19 mouse cellular contexts compared by ENCODE assay signal in the genomic region with DNA sequence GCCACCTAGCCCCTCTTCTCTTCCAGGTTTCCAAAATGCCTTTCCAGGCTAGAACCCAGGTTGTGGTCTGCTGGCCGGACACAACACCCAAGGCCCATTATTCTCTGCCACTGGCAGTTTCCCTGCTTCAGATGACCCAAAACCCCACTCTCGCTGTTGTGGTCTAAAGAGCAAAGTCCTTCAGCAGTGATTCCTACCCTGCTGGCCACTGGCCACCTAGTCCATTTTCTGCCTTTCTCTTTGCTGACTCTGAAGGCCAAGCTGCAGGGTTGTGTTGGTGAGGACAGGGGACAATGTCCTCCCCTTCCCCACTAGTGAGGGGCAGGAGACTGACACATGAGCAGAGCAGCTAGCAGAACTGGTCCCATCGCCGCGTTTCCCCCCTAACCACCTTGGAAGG. TPM values are rescaled to one million over a fixed set of nuclear protein-coding genes. Genes with fewer than 3 reads are reported as not detected.
A peak's percentile ranks its signal among the peaks of the same experiment; 100 is the strongest.
DNase-seq lines count a peak whose midpoint lies in the region; ATAC-seq and TF ChIP-seq lines count a peak whose summit lies in the region.
"Had no signal": no experiment of that assay in that cellular context is flagged by ENCODE, and none has a peak within 500 bp of the region (broad histone marks: within the 10 kb centered on the region; RNA-seq: fewer than 3 reads in every experiment).

No protein-coding gene starts in this region.

- DNase-seq in limb, embryonic 10.5 days (ENCODE audit: low spot score), result no peak
- DNase-seq in kidney, adult 2 months, result peak; percentile 89
- peak; percentile 81 to 83 for DNase-seq in kidney, postnatal 36 days
- DNase-seq in right cerebral cortex, adult 2 months (ENCODE audit: low spot score in 2 of 2), result no peak
- no peak for DNase-seq in MN1 (ENCODE audit: low spot score)
- DNase-seq in ovary, postnatal 36 days (ENCODE audit: low spot score), result no peak
- DNase-seq: adrenal gland, adult 8-10 months; B cell, adult 2 months; cerebellum, postnatal 10 days; gastrocnemius, adult 2 months; heart, postnatal 14 days; layer of hippocampus, adult 9-11 months; lung, adult 2 months; right cerebral cortex, postnatal 25 days had no signal

- H3K36me3 ChIP-seq in limb, embryonic 15.5 days, result no peaks in the 10 kb centered on the region
- H3K36me3 ChIP-seq in limb, embryonic 10.5 days, result no peaks in the 10 kb centered on the region
- no peaks in the 10 kb centered on the region for H3K36me3 ChIP-seq in embryonic facial prominence, embryonic 12.5 days
- no peaks in the 10 kb centered on the region for H3K36me3 ChIP-seq in kidney, adult 2 months (ENCODE audit: control insufficient read depth, insufficient read depth, low read length)

- no peak for ATAC-seq in limb, embryonic 15.5 days (ENCODE audit: insufficient number of reproducible peaks, low FRiP score, low TSS enrichment, low read depth)
- no peak for ATAC-seq in embryonic facial prominence, embryonic 12.5 days (ENCODE audit: insufficient number of reproducible peaks, insufficient read depth, low FRiP score, low TSS enrichment)
- ATAC-seq: forebrain, embryonic 14.5 days; hindbrain, postnatal 0 days had no signal

- H3K4me3 ChIP-seq in limb, embryonic 15.5 days, result no peak overlapping the region
- no peak overlapping the region for H3K4me3 ChIP-seq in limb, embryonic 10.5 days
- no peak overlapping the region for H3K4me3 ChIP-seq in embryonic facial prominence, embryonic 12.5 days
- no peak overlapping the region for H3K4me3 ChIP-seq in kidney, adult 2 months (ENCODE audit: insufficient read depth, low read depth, low read length)
- H3K4me3 ChIP-seq: gastrocnemius, adult 2 months had no signal

- TF ChIP-seq POLR2A in kidney, adult 2 months (IDR thresholded peaks at IDR 0.05; ENCODE audit: low read depth, low read length), result no peak

- no peaks in the 10 kb centered on the region for H3K9me3 ChIP-seq in limb, embryonic 15.5 days
- no peaks in the 10 kb centered on the region for H3K9me3 ChIP-seq in limb, embryonic 10.5 days (replicated peaks)
- no peaks in the 10 kb centered on the region for H3K9me3 ChIP-seq in embryonic facial prominence, embryonic 12.5 days

- H3K27me3 ChIP-seq in limb, embryonic 15.5 days, result no peaks in the 10 kb centered on the region
- no peaks in the 10 kb centered on the region for H3K27me3 ChIP-seq in limb, embryonic 10.5 days (ENCODE audit: low read depth, poor library complexity, severe bottlenecking)
- no peaks in the 10 kb centered on the region for H3K27me3 ChIP-seq in embryonic facial prominence, embryonic 12.5 days
- H3K27me3 ChIP-seq in kidney, adult 2 months (replicated peaks; ENCODE audit: control insufficient read depth, insufficient read depth, low read length), result no peaks in the 10 kb centered on the region

- 64% methylated on average over 5 of the region's 5 CpGs for WGBS in limb, embryonic 15.5 days
- 77% methylated on average over 5 of the region's 5 CpGs for WGBS in limb, embryonic 10.5 days
- WGBS in embryonic facial prominence, embryonic 12.5 days, result 75% methylated on average over 5 of the region's 5 CpGs
- 42% methylated on average over 5 of the region's 5 CpGs for WGBS in kidney, adult 2 months

- no peak overlapping the region for H3K9ac ChIP-seq in limb, embryonic 15.5 days
- no peak overlapping the region for H3K9ac ChIP-seq in embryonic facial prominence, embryonic 12.5 days

- TF ChIP-seq CTCF in kidney, adult 2 months (conservative IDR thresholded peaks at IDR 0.05; ENCODE audit: insufficient read depth, insufficient read length, low read depth, low read length), result no peak

- H3K4me2 ChIP-seq in limb, embryonic 15.5 days, result no peak overlapping the region
- H3K4me2 ChIP-seq in embryonic facial prominence, embryonic 12.5 days (replicated peaks), result no peak overlapping the region

- peak overlapping the region; percentile 76 for H3K27ac ChIP-seq in limb, embryonic 15.5 days
- H3K27ac ChIP-seq in limb, embryonic 10.5 days, result no peak overlapping the region
- 0 out of 2 replicates have a peak overlapping the region, but pooled peaks have one; percentile 1 for H3K27ac ChIP-seq in embryonic facial prominence, embryonic 12.5 days
- H3K27ac ChIP-seq in kidney, adult 2 months (ENCODE audit: insufficient read depth, low read depth, low read length), result peak overlapping the region; percentile 46
- H3K27ac ChIP-seq: gastrocnemius, adult 2 months; hindbrain, postnatal 0 days had no signal

- H3K4me1 ChIP-seq in limb, embryonic 15.5 days, result no peaks in the 10 kb centered on the region; the same call in 1 of the 2 replicates
- H3K4me1 ChIP-seq in limb, embryonic 10.5 days, result peaks cover 7% of the 10 kb centered on the region; the same call in 1 of the 2 replicates
- H3K4me1 ChIP-seq in embryonic facial prominence, embryonic 12.5 days, result no peaks in the 10 kb centered on the region
- H3K4me1 ChIP-seq in kidney, adult 2 months (ENCODE audit: control insufficient read depth, insufficient read depth, low read length), result peaks cover 17% of the 10 kb centered on the region; the same call in 1 of the 2 replicates

RNA-seq across cellular contexts. Expression of gene Ceacam2, which starts 35.4 kb away (rescaled TPM):
- not detected in 2 replicates for polyA plus RNA-seq in limb, embryonic 15.5 days (2015; fragmentation: Nextera tagmentation; extraction: Ambion mirVana)
- 0.08 TPM in 1 of 2 replicates, not detected in the other for polyA plus RNA-seq in limb, embryonic 10.5 days (2016; fragmentation: Nextera tagmentation; extraction: Ambion mirVana)
- 0.06 TPM in 1 of 2 replicates, not detected in the other for polyA plus RNA-seq in embryonic facial prominence, embryonic 12.5 days (2016; fragmentation: Nextera tagmentation; extraction: Ambion mirVana)
- 36.3 and 41.2 TPM in 2 replicates for polyA plus RNA-seq in kidney, adult 2 months (2012; rRNA removed)
- polyA plus RNA-seq: embryonic facial prominence, embryonic 11.5 days; forebrain, embryonic 14.5 days; hindbrain, postnatal 0 days had no signal

RNA-seq across cellular contexts. Expression of gene Erich4, which starts 40.6 kb away (rescaled TPM):
- not detected in 2 replicates for polyA plus RNA-seq in limb, embryonic 15.5 days (2015; fragmentation: Nextera tagmentation; extraction: Ambion mirVana)
- polyA plus RNA-seq in limb, embryonic 10.5 days (2016; fragmentation: Nextera tagmentation; extraction: Ambion mirVana), result not detected in 2 replicates
- polyA plus RNA-seq in embryonic facial prominence, embryonic 12.5 days (2016; fragmentation: Nextera tagmentation; extraction: Ambion mirVana), result not detected in 2 replicates
- 31.4 and 49.7 TPM in 2 replicates for polyA plus RNA-seq in kidney, adult 2 months (2012; rRNA removed)
- polyA plus RNA-seq: embryonic facial prominence, embryonic 11.5 days; forebrain, embryonic 14.5 days; hindbrain, postnatal 0 days; lung, adult 2 months had no signal

RNA-seq across cellular contexts. Expression of gene Dmac2, which starts 44.1 kb away (rescaled TPM):
- 29.1 and 30.6 TPM in 2 replicates for polyA plus RNA-seq in limb, embryonic 15.5 days (2015; fragmentation: Nextera tagmentation; extraction: Ambion mirVana)
- 34.1 and 35.2 TPM in 2 replicates for polyA plus RNA-seq in limb, embryonic 10.5 days (2016; fragmentation: Nextera tagmentation; extraction: Ambion mirVana)
- 39.0 and 40.5 TPM in 2 replicates for polyA plus RNA-seq in embryonic facial prominence, embryonic 12.5 days (2016; fragmentation: Nextera tagmentation; extraction: Ambion mirVana)
- polyA plus RNA-seq in kidney, adult 2 months (2012; rRNA removed), result 114 and 134 TPM in 2 replicates

RNA-seq across cellular contexts. Expression of gene B3gnt8, which starts 51.3 kb away (rescaled TPM):
- 9.3 and 11.8 TPM in 2 replicates for polyA plus RNA-seq in limb, embryonic 15.5 days (2015; fragmentation: Nextera tagmentation; extraction: Ambion mirVana)
- 1.4 and 1.9 TPM in 2 replicates for polyA plus RNA-seq in limb, embryonic 10.5 days (2016; fragmentation: Nextera tagmentation; extraction: Ambion mirVana)
- polyA plus RNA-seq in embryonic facial prominence, embryonic 12.5 days (2016; fragmentation: Nextera tagmentation; extraction: Ambion mirVana), result 3.4 and 3.6 TPM in 2 replicates
- polyA plus RNA-seq in kidney, adult 2 months (2012; rRNA removed), result 9.6 and 10.6 TPM in 2 replicates

Comparison
In these comparisons a context has a peak if more than half of its experiments do, and no peak if none do; other contexts are left out.
1. DNase-seq: peak in kidney, adult 2 months (single experiment) and kidney, postnatal 36 days (2 of 2); none in limb, embryonic 10.5 days (single experiment), right cerebral cortex, adult 2 months (0 of 2), MN1 (single experiment) and ovary, postnatal 36 days (single experiment).
2. RNA of gene Ceacam2, which starts 35.4 kb away (polyA plus RNA-seq): 36.3 to 41.2 TPM in kidney, adult 2 months; 0.06 TPM in embryonic facial prominence, embryonic 12.5 days, not detected in limb, embryonic 15.5 days and 0.08 TPM in limb, embryonic 10.5 days; every median in the first group is over 10 times any median in the second.
3. RNA of gene Erich4, which starts 40.6 kb away (polyA plus RNA-seq): 31.4 to 49.7 TPM in kidney, adult 2 months; not detected in limb, embryonic 15.5 days, not detected in limb, embryonic 10.5 days and not detected in embryonic facial prominence, embryonic 12.5 days; every median in the first group is over 10 times any median in the second.